Mouse (Mus musculus) E14TG2a.4 (cell line): ENCODE measurements at regions not wholly inside any gene's neighbourhood (a gene's known extent, or its start where the extent isn't known, plus 50 kb on each side); places are given as distances from the start of the nearest gene placed in this dataset.

Source experiments
- CTCF ChIP-seq: conservative IDR thresholded peaks from 2 replicates; pipeline ENCODE4 v1.5.1; 2014; ENCODE audit warnings: low read length
- NANOG ChIP-seq: IDR thresholded peaks from 2 replicates; pipeline ENCODE4 v1.6.1; 2014; ENCODE audit warnings: borderline replicate concordance, low read length, mixed read lengths
- POU5F1 ChIP-seq: IDR thresholded peaks from 2 replicates; pipeline ENCODE4 v1.6.1; 2014; ENCODE audit warnings: low read length, borderline replicate concordance

GRCm38 (mm10) chr11:14182020-14182419 lies 417.1 kb upstream of the Pom121l12 start:
- TF ChIP-seq CTCF = no peak
- peak; percentile 98 for TF ChIP-seq NANOG
- TF ChIP-seq POU5F1 = no peak
